Mouse (Mus musculus) left cerebral cortex, adult 8-10 months (tissue): ENCODE measurements at regions not wholly inside any gene's neighbourhood (a gene's known extent, or its start where the extent isn't known, plus 50 kb on each side); places are given as distances from the start of the nearest gene placed in this dataset.

ENCODE experiments used
- DNase-seq, 2 experiments: peaks; one replicate each; pipeline ENCODE4 v3.0.0; 2022; ENCODE audit warnings: low spot score in 2 of 2

DNA sequence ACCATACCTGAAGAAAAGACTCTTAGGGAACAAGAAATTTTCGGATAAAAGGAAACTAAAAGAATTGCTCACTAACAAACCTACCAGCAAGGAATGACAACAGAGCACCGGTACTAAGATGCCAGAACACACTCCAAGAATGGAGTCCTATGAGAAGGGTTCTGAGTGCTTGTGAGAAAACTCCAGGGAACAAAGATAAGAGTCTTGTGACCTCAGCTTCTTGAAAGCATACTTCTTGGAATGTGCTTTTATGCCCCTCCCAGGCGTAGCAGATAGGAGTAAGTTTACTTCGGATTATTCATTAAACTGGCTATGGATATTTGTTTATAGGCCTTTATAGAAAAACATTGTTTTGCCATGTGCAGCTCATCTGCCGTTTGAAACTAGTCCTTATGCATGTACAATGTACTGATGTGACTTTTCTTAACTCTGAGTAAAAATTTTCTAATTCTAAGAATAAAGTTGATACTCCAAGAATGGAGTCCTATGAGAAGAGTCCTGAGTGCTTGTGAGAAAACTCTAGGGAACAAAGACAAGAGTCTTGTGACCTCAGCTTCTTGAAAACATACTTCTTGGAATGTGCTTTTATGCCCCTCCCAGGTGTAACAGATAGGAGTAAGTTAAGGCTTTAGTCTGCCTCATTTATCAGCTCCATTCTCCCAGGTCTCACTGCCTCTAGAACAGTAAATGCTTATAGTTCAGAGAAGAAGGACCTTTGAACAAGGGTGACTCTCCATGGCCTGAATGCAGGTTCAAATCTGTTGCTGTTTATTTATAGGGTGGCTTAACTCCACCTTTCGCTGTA lies 150.8 kb upstream of the Kynu start:
- no peak for DNase-seq

- no peak for DNase-seq
Observed at GRCm38 (mm10) chr2:43437251-43437650, 117.9 kb upstream of the Kynu start.

DNA sequence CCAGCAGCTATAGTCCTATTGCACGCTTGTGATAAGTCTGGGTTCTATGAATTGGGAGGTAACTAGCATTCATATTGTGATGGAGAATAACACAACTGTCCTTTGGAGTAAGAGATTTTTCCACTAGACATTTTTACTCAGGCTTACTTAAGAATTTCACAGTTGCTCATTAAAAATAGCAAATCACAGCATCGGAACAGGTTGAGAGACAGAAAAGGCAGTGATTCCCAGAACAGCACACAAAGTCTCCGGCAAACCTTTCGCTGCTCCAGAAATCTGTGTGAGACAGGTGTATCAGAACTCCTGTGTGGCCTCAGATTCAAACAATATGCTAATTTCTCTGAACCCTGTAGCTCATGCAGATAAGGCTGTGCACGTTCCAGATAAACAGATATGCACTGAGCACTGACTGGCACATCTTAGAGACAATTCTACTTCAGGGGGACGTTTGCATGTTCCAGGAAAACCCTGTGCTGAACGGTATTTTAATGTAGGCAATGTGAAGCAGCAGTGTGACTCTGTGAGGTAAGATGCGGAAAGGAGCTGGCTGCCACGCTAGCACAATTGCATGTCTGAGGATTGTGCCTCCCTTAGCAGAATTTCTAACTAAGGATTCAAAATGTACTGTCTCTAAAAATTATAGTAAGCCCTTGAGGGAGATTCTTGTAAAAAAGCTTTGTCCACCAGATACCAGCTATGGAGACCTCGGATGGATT lies 99.8 kb upstream of the Kynu start:
- DNase-seq = peak in 1 of 2 experiments; percentile 4

DNA sequence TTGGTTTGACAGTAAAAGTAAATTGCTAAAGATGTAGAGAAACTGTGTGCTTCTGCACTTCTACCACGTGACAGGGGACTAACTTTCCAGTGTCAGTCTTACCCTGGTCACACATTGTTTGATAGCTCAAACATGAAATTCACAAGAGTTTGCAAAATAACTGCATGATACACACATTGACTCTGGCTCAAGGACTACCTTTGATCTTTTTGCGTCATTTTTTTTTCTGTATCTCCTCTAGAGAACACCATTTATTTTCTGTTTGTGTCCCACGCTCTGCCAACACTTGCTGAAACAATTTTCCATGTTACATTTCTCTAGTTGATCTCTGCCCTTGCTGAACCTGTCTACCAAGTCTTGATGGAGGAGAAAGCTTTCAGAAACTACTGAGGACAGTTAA lies 86.0 kb upstream of the Kynu start:
- DNase-seq = no peak

GRCm38 (mm10) chr2:43469893-43470292 lies 85.2 kb upstream of the Kynu start:
- no peak for DNase-seq

DNA sequence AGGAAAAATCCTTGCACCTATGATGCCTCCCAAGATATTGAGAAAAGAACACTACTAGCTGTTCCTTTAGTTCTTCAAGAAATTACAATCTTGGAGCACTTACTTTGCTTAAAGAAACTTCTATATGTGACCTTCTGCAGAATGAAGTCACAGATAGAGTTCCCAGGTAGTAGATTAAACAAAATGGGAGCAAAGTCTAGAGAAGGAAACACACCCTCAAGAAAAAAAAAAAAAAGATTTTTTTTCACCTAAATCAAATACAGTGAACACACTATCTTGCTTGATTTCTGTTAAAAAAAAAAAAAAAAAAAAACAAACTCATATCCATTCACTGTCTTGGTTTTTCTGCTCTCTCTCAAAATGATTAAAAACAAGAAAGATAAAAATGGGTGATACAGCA lies 76.6 kb upstream of the Kynu start:
- no peak for DNase-seq

DNA sequence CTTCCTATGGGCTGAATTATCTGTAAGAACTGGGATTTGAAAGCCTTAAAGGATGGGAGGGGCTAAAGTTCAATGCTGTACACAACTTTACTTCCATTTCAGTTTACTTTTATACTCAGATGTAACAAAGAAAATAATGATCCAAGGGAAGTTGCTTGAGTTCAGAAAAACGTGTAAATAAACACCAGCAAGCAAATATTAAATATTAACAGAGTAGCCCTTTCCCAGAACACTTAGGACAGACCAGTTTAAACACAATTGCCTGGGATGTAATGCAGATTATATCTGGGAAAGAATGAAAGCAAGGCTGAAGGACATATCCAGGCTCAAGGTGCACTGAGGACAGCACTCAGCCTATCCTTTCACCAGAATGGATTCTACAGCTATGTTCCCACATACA lies 75.3 kb upstream of the Kynu start:
- no peak for DNase-seq
